Comparison of ENCODE assay signal across 7 mouse cellular contexts in genomic region chr2:170266407-170267101, GRCm38 (mm10).
DNase-seq lines count a peak whose midpoint lies in the region; ATAC-seq and TF ChIP-seq lines count a peak whose summit lies in the region.

No protein-coding gene starts in this region.

- TF ChIP-seq EP300 in ES-Bruce4 (IDR thresholded peaks at IDR 0.05; ENCODE audit: insufficient read depth, low read depth, low read length), result 0 out of 2 replicates have a peak, but pooled peaks have one; percentile 29

- H3K9me3 ChIP-seq in ES-Bruce4 (replicated peaks; ENCODE audit: control insufficient read depth, insufficient read depth, low read length, poor library complexity, severe bottlenecking), result no peaks in the 10 kb centered on the region
- H3K9me3 ChIP-seq in forebrain, embryonic 16.5 days (ENCODE audit: control insufficient read depth, low read length), result no peaks in the 10 kb centered on the region
- H3K9me3 ChIP-seq in limb, embryonic 12.5 days, result peaks cover 2% of the 10 kb centered on the region; the same call in 1 of the 2 replicates
- H3K9me3 ChIP-seq in midbrain, embryonic 14.5 days (ENCODE audit: control insufficient read depth, low read length), result no peaks in the 10 kb centered on the region

- peak overlapping the region; percentile 68 for H3K27ac ChIP-seq in ES-Bruce4 (ENCODE audit: insufficient read depth, low read length)
- H3K27ac ChIP-seq in forebrain, embryonic 16.5 days (ENCODE audit: low read length), result no peak overlapping the region
- no peak overlapping the region for H3K27ac ChIP-seq in limb, embryonic 12.5 days
- no peak overlapping the region for H3K27ac ChIP-seq in midbrain, embryonic 14.5 days (replicated peaks; ENCODE audit: low read depth, low read length)

- ATAC-seq in forebrain, embryonic 16.5 days, result peak; percentile 18; the same call in 1 of the 2 replicates
- no peak for ATAC-seq in limb, embryonic 12.5 days (ENCODE audit: insufficient number of reproducible peaks, insufficient read depth, low FRiP score, low TSS enrichment, low read depth)
- ATAC-seq in midbrain, embryonic 14.5 days (ENCODE audit: low FRiP score, low TSS enrichment), result no peak

- no peaks in the 10 kb centered on the region for H3K4me1 ChIP-seq in ES-Bruce4 (ENCODE audit: control insufficient read depth, insufficient read depth, low read length)
- H3K4me1 ChIP-seq in forebrain, embryonic 16.5 days (replicated peaks; ENCODE audit: control insufficient read depth, insufficient read depth, low read length), result peaks cover 5% of the 10 kb centered on the region; the same call in 1 of the 2 replicates
- H3K4me1 ChIP-seq in limb, embryonic 12.5 days (replicated peaks), result peaks cover 39% of the 10 kb centered on the region
- H3K4me1 ChIP-seq in midbrain, embryonic 14.5 days (ENCODE audit: control insufficient read depth, insufficient read depth, low read length), result peaks cover 7% of the 10 kb centered on the region; the same call in 1 of the 2 replicates

- H3K9ac ChIP-seq in ES-Bruce4 (ENCODE audit: low read depth, poor library complexity, severe bottlenecking), result peak overlapping the region; percentile 67
- no peak overlapping the region; the same call in 1 of the 2 replicates for H3K9ac ChIP-seq in forebrain, embryonic 16.5 days (replicated peaks; ENCODE audit: low read depth, low read length)
- peak overlapping the region; percentile 13; the same call in 1 of the 2 replicates for H3K9ac ChIP-seq in limb, embryonic 12.5 days (replicated peaks)
- peak overlapping the region; percentile 34; the same call in 1 of the 2 replicates for H3K9ac ChIP-seq in midbrain, embryonic 14.5 days (replicated peaks; ENCODE audit: low read length)

- no peak for TF ChIP-seq POLR2A in ES-Bruce4 (IDR thresholded peaks at IDR 0.05; ENCODE audit: insufficient read depth, low read length)

- H3K36me3 ChIP-seq in ES-Bruce4 (ENCODE audit: control insufficient read depth, insufficient read depth, low read length, poor library complexity, severe bottlenecking), result no peaks in the 10 kb centered on the region
- H3K36me3 ChIP-seq in forebrain, embryonic 16.5 days (ENCODE audit: control insufficient read depth, insufficient read depth), result no peaks in the 10 kb centered on the region
- H3K36me3 ChIP-seq in limb, embryonic 12.5 days, result no peaks in the 10 kb centered on the region
- H3K36me3 ChIP-seq in midbrain, embryonic 14.5 days (ENCODE audit: control insufficient read depth, insufficient read depth, low read length), result no peaks in the 10 kb centered on the region

- peak overlapping the region; percentile 17; the same call in 1 of the 2 replicates for H3K4me3 ChIP-seq in ES-Bruce4 (ENCODE audit: low read depth, low read length)
- peak overlapping the region; percentile 20 for H3K4me3 ChIP-seq in forebrain, embryonic 16.5 days (replicated peaks; ENCODE audit: low read length)
- peak overlapping the region; percentile 19 for H3K4me3 ChIP-seq in limb, embryonic 12.5 days (replicated peaks)
- H3K4me3 ChIP-seq in midbrain, embryonic 14.5 days (replicated peaks; ENCODE audit: low read depth, low read length), result peak overlapping the region; percentile 22

- TF ChIP-seq CTCF in ES-Bruce4 (IDR thresholded peaks at IDR 0.05; ENCODE audit: low read depth, low read length), result peak; percentile 60

- peak; percentile 65 for DNase-seq in CD4-positive, CD25-positive, alpha-beta regulatory T cell, adult 2 months (ENCODE audit: low read depth, low spot score)
- DNase-seq in midbrain, embryonic 14.5 days, result peak; percentile 66
- peak; percentile 23 to 37 for DNase-seq in thymus, postnatal 36 days
- no peak for DNase-seq in gastrocnemius, postnatal 4 days (ENCODE audit: low spot score in 2 of 2)

- WGBS in forebrain, embryonic 16.5 days, result 6% methylated on average over 16 of the region's 16 CpGs
- WGBS in limb, embryonic 12.5 days, result 15% methylated on average over 16 of the region's 16 CpGs
- 9% methylated on average over 16 of the region's 16 CpGs for WGBS in midbrain, embryonic 14.5 days

- H3K4me2 ChIP-seq in forebrain, embryonic 16.5 days (ENCODE audit: low read length), result peak overlapping the region; percentile 33
- H3K4me2 ChIP-seq in limb, embryonic 12.5 days, result peak overlapping the region; percentile 52
- H3K4me2 ChIP-seq in midbrain, embryonic 14.5 days (ENCODE audit: low read length), result peak overlapping the region; percentile 55

- no peaks in the 10 kb centered on the region for H3K27me3 ChIP-seq in ES-Bruce4 (ENCODE audit: control insufficient read depth, insufficient read depth, low read length, poor library complexity, severe bottlenecking)
- H3K27me3 ChIP-seq in forebrain, embryonic 16.5 days (replicated peaks; ENCODE audit: control insufficient read depth, insufficient read depth, low read length), result no peaks in the 10 kb centered on the region
- H3K27me3 ChIP-seq in limb, embryonic 12.5 days, result no peaks in the 10 kb centered on the region
- no peaks in the 10 kb centered on the region for H3K27me3 ChIP-seq in midbrain, embryonic 14.5 days (ENCODE audit: control insufficient read depth, insufficient read depth, low read length)

Comparison
In these comparisons a context has a peak if more than half of its experiments do, and no peak if none do; other contexts are left out.
1. DNase-seq: peak in CD4-positive, CD25-positive, alpha-beta regulatory T cell, adult 2 months (single experiment), midbrain, embryonic 14.5 days (single experiment) and thymus, postnatal 36 days (2 of 2); none in gastrocnemius, postnatal 4 days (0 of 2).
2. Peak in every context shown above with its lines, with median percentiles within 50 percentile points of each other: H3K4me3 ChIP-seq and H3K4me2 ChIP-seq.